Mouse (Mus musculus) cerebellum, adult 2 months (tissue): ENCODE results near the gene Kif5c. TPM values are rescaled to one million over a fixed set of nuclear protein-coding genes. Genes with fewer than 3 reads are reported as not detected.

Experiments
- DNase-seq, 2 experiments: peaks; one replicate each; pipeline ENCODE4 v3.0.0; 2021
- H3K27ac ChIP-seq: fragments of 200-500 bp; 2 replicates; pipeline ENCODE4 v1.5.1; 2012; ENCODE audit warnings: low read length, control low read depth, inconsistent platforms; ENCODE audit not compliant: insufficient read depth
- H3K27me3 ChIP-seq: fragments of 200-500 bp; 2 replicates; pipeline ENCODE4 v1.6.1; 2012; ENCODE audit warnings: inconsistent platforms, mild to moderate bottlenecking, low read length, moderate library complexity; ENCODE audit not compliant: control insufficient read depth, insufficient read depth
- H3K4me1 ChIP-seq: fragments of 200-500 bp; 2 replicates; pipeline ENCODE4 v1.6.1; 2011; ENCODE audit warnings: low read length; ENCODE audit not compliant: control insufficient read depth, insufficient read depth
- H3K4me3 ChIP-seq: fragments of 200-500 bp; replicated peaks from 2 replicates; pipeline ENCODE3; 2011; ENCODE audit warnings: mild to moderate bottlenecking, low read depth, low read length, control low read depth; ENCODE audit not compliant: insufficient read depth
- CTCF ChIP-seq: fragments of 200-500 bp; IDR thresholded peaks from 2 replicates; pipeline ENCODE4 v1.5.1; 2011; ENCODE audit warnings: low read depth, mild to moderate bottlenecking, control low read depth, low read length, moderate library complexity, borderline replicate concordance; ENCODE audit not compliant: insufficient read depth
- POLR2A ChIP-seq: fragments of 200-500 bp; IDR thresholded peaks from 2 replicates; pipeline ENCODE4 v1.6.1; 2011; ENCODE audit warnings: low read length, control low read depth, borderline replicate concordance; ENCODE audit not compliant: insufficient read depth
- WGBS: fragments of 180-500 bp; shearing (Covaris S2); methylation state at CpG from one replicate; pipeline ENCODE4 v1.1.7; 2018; 5-methylcytosine and 5-hydroxymethylcytosine counted together
- polyA plus RNA-seq: library from polyadenylated mRNA; depleted of rRNA; stranded (reverse); fragments of >200 nt; gene quantifications from 2 replicates; pipeline ENCODE4 v1.2.3, GENCODE M21; 2012

Kif5c gene
- polyA plus RNA-seq, 1 experiment: 257 TPM

GRCm38 (mm10) chr2:49580585-49580984 is 38.5 kb upstream of the Kif5c start:
- no peak overlapping the region for H3K27ac ChIP-seq
- WGBS: 47% methylated on average over 3 of the region's 3 CpGs
- no peak for DNase-seq
- no peaks in the 10 kb centered on the region for H3K4me1 ChIP-seq
- no peak overlapping the region for H3K4me3 ChIP-seq
- no peaks in the 10 kb centered on the region for H3K27me3 ChIP-seq
- no peak for TF ChIP-seq CTCF
- TF ChIP-seq POLR2A: no peak

DNA sequence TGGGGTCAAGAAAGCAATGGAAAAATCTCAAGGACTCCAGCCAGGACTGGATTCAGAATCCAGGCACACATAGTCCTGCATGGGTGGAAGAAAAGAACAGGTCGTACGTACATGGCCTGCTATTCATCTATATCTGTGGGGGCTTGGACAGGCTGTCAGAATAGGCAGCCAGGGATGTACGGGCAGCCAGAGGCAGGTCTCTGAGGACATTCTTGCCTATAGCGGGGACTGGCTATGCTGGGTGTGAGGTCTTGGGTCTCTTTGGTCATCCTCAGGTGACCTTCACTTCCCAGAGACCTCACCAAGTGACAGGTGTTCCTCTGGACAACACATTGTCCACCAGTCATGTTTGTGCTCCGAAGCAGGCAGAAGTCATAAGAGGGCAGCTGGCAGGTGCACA is 36.6 kb upstream of the Kif5c start:
- WGBS: 87% methylated on average over 5 of the region's 5 CpGs

DNA sequence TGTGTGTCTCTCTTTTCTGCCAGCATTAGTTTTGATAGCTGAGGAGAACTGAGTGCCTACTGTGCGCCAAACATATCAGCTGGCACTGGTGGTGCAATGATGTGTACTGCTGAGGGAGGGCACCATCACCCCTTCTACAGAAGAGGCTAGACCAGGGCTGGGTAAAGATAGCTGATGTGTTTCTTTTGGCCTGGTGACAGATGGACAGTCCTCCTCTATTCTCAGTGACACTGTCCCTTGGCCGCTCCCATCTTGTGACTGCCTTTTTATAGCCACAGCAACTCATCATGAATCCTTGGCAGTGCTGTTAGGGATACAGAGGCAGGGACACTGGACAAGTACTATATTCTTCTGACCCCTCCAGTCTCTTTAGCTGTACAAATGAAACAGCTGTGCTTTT is 35.8 kb upstream of the Kif5c start:
- 71% methylated on average over 2 of the region's 2 CpGs for WGBS
- Histone ChIP-seq H3K4me3 (no peak overlapping the region), H3K27me3 (no peaks in the 10 kb centered on the region), H3K4me1 (no peaks in the 10 kb centered on the region), H3K27ac (no peak overlapping the region)
- TF ChIP-seq POLR2A: no peak
- TF ChIP-seq CTCF: no peak
- no peak for DNase-seq

More for the DNA sequence above, 36.6 kb upstream of the Kif5c start:
- TF ChIP-seq POLR2A (no peak), CTCF (no peak)
- no peaks in the 10 kb centered on the region for H3K4me1 ChIP-seq
- no peaks in the 10 kb centered on the region for H3K27me3 ChIP-seq
- H3K27ac ChIP-seq: no peak overlapping the region
- H3K4me3 ChIP-seq: no peak overlapping the region
- no peak for DNase-seq

DNA sequence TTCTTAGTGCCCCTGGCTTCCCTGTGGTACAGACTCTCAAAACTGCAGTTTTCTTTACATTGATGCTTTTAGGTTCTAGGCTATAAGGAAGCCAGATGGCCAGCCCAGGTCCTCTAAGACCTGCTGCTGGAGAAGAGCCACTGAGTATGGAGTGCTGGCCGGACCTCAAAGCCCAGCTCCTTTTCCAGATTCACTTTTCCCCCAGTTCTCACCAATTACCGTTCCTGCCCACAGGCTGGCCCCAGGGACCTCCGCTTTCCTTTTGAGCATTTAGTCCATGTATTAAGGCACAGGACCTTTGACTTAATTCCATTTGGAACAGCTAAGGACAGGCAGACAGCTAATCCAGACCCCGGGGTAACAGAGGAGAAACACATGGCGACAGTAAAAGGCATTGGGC is 28.6 kb upstream of the Kif5c start:
- 30% methylated on average over 5 of the region's 5 CpGs for WGBS
- H3K27ac ChIP-seq: no peak overlapping the region
- peak; percentile 58 to 74 for DNase-seq
- H3K27me3 ChIP-seq: no peaks in the 10 kb centered on the region
- H3K4me1 ChIP-seq: peaks cover 20% of the 10 kb centered on the region
- no peak for TF ChIP-seq CTCF
- no peak for TF ChIP-seq POLR2A
- H3K4me3 ChIP-seq: no peak overlapping the region

DNA sequence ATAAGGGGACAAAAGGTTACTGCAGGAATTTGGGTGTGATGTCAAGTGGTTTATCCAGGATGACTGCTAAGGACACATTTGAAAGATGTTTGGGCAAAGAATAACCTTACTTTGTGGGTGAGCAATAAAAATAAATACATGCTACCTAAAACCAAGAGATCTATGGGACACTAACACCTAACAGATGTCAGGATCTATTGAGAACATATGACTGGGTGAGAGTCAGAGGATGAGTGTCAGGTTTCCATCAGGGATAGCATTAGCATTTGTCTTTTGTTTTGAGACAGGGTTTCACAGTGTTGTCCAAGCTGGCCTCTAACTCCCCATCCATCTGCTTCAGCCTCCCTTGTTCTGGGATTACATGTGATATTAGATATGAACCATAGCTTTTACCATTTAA is 26.2 kb upstream of the Kif5c start:
- Histone ChIP-seq H3K4me1 (peaks cover 32% of the 10 kb centered on the region), H3K27ac (no peak overlapping the region), H3K27me3 (no peaks in the 10 kb centered on the region), H3K4me3 (no peak overlapping the region)
- no peak for TF ChIP-seq POLR2A
- TF ChIP-seq CTCF: no peak
- no peak for DNase-seq

DNA sequence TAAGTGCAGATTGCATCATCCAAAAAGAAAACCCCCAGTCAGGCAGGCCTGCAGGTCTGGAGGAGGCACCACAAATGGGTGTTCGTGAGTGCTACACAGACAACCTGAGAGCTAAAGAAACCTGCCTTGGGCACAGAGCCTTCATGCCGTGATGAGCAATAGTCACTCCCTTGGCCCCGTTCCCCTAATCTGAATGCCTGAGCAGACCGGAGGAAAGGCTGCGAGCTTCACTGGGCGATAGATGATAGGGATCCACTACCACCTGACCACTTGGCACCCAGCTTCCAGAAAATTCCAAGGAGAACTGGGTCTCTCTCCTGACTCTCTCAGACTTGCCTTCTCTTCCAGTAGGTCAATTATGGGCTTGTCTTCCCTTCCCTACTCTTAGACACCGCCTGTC is 24.2 kb upstream of the Kif5c start:
- 15% methylated on average over 7 of the region's 7 CpGs for WGBS
- peak; percentile 76 to 88 for DNase-seq
- Histone ChIP-seq H3K27me3 (no peaks in the 10 kb centered on the region), H3K27ac (peak overlapping the region; percentile 34), H3K4me3 (no peak overlapping the region), H3K4me1 (peaks cover 32% of the 10 kb centered on the region)
- TF ChIP-seq POLR2A (no peak), CTCF (no peak)

GRCm38 (mm10) chr2:49596318-49596717 is 22.8 kb upstream of the Kif5c start:
- no peaks in the 10 kb centered on the region for H3K27me3 ChIP-seq
- H3K27ac ChIP-seq: peak overlapping the region; percentile 62; the same call in 1 of the 2 replicates
- H3K4me1 ChIP-seq: peaks cover 26% of the 10 kb centered on the region
- H3K4me3 ChIP-seq: no peak overlapping the region
- 7% methylated on average over 3 of the region's 3 CpGs for WGBS
- TF ChIP-seq CTCF (no peak), POLR2A (no peak)
- peak; percentile 36 to 83 for DNase-seq

DNA sequence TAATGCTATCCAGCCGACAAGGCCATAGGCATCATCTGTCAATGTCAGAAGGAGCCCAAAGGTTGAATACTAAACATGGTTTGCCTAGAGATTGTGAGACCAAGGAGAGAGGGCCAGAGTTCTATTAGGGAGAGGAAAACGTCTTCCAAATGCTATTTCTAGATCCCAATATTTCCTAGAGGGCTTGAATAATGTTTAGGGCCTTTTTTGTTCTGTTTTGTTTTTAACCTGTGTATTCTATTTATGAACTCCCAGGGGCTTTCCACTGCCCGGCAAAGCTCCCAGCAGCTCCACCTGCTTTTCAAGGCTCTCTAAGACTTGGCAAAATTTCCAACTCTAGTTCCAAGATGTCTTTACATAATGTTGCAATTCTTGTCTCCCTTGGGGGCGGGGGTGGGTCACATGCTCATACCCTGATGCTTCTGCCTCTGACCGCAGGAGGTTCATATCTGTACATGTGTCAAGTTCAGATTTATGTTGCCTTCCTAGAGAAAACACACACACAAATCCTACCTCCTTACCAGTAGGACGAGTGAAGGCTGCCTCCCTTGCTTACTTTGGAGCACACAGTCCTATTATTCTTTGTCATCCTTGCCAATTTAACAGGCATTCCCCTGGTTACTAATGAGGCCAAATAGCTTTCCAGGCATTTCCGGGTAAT is 18.9 kb upstream of the Kif5c start:
- peaks cover 20% of the 10 kb centered on the region for H3K4me1 ChIP-seq
- H3K4me3 ChIP-seq: no peak overlapping the region
- WGBS: 36% methylated on average over 7 of the region's 7 CpGs
- H3K27ac ChIP-seq: no peak overlapping the region
- TF ChIP-seq POLR2A (no peak), CTCF (no peak)
- no peak for DNase-seq
- no peaks in the 10 kb centered on the region for H3K27me3 ChIP-seq
